Mouse (Mus musculus) gastrocnemius, postnatal 4 days (tissue): ENCODE data around the gene Csad. TPM values are rescaled to one million over a fixed set of nuclear protein-coding genes. Genes with fewer than 3 reads are reported as not detected.
A peak's percentile ranks its signal among the peaks of the same experiment; 100 is the strongest.
"Not testable (repeated sequence)": the region's sequence is repeated elsewhere in the genome, so short reads cannot be mapped to it uniquely, and the experiment has no call there.

Experiments used
- DNase-seq, 2 experiments: peaks; one replicate each; pipeline ENCODE4 v3.0.0; 2021 to 2022; ENCODE audit warnings: low spot score in 2 of 2, mixed read lengths in 2 of 2
- total RNA-seq, 2 experiments: library from RNA; stranded (reverse); gene quantifications; 2 replicates each; pipeline ENCODE4 v1.2.3; 2021

The Csad gene
- total RNA-seq, 2 experiments from 2014 or later: 41.0 to 43.5 TPM

GRCm38 (mm10) chr15:102235371-102236027, 31.0 kb upstream of the Csad start:
- DNase-seq: no peak

- no peak for DNase-seq
These were observed 29.4 kb upstream of the Csad start for GRCm38 (mm10) chr15:102233896-102234295.

DNA sequence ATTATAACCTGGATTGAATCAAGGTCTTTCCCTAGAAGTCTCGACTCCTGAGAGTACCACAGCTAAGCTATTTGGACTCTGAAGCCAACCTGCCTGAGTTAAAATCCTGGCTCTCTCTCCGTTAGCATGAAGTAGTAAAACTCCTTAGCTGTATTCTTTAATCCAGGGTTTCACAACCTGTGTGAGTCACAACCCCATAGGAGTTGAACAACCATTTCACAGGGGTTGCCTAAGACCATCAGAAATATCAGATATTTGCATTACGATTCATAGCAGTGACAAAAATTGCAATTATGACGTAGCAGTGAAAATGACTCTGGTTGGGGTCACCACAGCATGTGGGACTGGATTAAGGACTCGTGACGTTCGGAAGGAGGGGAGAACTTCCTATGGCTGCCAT, 28.2 kb upstream of the Csad start:
- no peak for DNase-seq

DNA sequence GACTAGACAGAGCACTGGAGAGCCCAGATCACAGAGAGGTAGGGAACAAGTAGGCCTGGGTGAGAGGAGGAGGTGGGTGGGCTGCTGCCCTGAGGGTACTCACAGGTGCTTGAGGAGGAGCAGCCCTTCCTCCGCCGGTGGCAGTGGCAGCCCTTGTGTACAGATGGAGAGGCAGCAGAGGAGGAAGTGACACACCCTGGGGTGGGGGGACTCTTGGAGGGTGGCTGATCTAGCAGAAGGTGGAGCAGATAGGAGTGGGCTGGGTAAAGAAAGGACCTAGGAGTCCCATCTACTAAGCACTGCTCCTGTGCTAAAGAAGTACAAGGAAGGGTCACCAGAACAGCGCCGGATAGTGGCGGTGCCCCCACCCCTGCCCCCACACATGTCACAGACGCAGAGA, 27.2 kb upstream of the Csad start, which contains the start of gene Itgb7:
Gene Itgb7, minus strand, starts transcription at position 197 of the 400 bp plus-strand sequence.
- no peak for DNase-seq

DNA sequence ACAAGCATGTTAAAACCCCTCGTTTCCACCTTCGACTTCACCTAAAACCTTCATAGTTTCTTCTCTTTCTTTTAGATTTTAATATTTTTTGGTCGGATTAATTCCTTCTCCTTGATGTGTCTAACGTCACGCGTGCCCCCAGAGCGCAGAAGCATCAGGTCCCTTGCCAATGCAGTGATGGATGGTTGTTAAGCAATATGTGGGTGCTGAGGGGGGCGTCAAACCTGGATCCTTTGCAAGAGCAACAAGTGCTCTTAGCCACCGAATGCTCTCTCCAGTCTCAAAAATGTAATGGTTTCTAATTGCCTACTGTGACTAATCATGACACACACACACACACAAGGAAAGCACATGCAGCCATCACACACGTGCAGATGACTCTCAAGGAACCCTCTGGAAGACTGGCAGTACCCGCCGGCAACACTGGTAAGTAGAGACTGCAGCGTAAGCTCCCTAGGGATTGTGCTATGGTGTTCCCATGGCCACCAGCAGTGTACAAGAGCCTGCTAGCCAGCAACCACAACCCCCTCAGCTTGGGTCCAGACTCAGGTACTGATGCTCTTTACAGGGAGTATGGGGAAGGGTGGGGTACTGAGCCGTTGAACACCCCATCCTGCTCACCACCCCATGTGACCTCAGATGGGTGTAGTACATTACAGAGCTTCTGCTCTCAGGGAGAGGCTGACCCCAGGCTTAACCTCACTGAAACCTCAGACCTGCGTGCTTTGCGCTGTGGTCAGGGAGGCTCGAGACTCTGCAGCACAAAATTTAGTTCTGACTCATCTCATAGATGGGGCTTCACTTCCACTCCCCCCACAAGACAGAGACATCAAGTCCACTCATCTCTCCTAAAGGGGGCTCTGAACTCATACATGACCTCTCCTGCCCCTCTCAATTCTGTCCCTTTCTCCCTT, 26.1 kb upstream of the Csad start:
- DNase-seq: no peak

DNA sequence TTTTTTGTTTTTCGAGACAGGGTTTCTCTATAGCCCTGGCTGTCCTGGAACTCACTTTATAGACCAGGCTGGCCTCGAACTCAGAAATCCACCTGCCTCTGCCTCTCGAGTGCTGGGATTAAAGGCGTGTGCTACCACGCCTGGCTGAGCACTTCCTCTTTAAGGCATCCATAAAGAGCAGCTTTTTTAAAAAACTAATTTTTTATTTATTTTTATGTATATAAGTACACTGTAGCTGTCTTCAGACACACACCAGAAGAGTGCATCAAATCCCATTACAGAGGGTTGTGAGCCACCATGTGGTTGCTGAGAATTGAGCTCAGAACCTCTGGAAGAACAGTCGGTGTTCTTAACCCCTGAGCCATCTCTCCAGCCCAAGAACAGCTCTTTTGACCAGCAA, 21.1 kb upstream of the Csad start:
- not testable (repeated sequence) for DNase-seq

DNA sequence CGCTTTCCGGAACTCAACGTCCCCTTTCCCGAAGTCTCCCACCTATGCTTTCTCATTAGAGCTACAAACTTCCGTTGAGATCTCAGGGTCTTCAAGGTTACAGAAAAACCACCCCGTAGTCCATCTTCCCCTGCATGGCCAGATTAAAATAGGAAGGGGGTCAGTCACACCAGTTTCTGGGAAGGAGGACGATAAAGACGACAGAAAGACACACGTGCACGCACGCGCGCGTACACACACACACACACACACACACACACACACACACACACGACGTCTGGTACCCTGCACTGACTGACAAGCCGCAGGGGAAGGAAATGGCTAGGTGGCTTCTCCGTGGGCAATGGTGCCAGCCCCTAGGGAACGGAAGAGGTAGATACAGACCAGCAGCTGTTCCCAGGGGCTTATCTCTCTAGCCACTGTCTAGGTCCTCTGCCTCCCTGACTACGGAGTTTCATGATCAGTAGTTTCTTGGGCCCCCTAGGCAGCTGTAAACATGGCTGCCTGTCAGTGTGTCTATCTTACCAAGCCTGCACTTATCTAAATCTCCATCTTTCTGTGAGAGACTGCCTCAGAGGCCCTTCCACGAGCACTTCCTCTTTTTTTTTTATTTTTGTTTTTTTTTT, 20.6 kb upstream of the Csad start:
- no peak for DNase-seq

- peak; percentile 80 to 86 for DNase-seq
These were observed 19.9 kb upstream of the Csad start for GRCm38 (mm10) chr15:102224186-102224991.

DNA sequence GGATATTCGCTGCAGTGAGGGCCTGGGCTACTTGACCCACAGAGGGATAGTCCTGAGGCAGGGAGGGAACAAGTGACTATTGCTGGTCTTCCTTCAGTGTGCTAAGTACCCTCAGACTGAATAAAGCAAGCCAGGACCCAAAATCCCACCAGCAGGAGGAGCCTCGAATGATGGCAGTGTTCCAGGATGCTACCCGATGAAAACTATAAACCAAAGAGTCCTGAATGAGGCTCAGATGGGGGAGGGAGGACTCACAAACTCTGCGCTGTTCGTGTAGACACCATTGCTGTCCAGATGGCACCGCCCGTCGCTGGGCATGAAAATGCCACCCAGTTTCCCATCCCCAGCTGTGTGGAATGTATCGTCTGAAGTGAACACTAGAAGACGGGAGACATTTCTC, 17.9 kb upstream of the Csad start:
- no peak for DNase-seq

DNA sequence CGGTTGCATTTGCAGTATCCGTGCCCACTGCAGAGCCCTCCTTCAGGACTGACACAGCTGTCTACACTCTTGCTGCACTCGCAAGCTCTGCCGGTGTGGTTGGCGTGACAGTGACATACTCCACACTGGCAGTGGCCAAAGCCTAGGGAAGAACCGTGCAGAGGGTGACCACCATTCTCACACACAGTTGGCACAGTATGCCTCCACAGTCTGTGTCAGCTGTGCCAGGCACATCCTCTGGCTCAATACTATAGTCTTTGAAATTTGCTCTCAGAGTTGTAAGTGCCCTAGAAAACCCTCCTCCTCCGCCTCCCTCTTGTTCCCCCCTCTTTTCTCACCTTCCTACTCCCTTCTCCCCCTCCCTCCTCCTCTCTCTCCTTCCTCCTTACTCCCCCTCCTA, 12.8 kb upstream of the Csad start:
- DNase-seq: no peak

- no peak for DNase-seq
These were observed 12.1 kb upstream of the Csad start for GRCm38 (mm10) chr15:102216459-102217228.

- DNase-seq: no peak
These were observed 11.1 kb upstream of the Csad start for GRCm38 (mm10) chr15:102215624-102216023.

GRCm38 (mm10) chr15:102214132-102214531, 9.6 kb upstream of the Csad start:
- DNase-seq: no peak

DNA sequence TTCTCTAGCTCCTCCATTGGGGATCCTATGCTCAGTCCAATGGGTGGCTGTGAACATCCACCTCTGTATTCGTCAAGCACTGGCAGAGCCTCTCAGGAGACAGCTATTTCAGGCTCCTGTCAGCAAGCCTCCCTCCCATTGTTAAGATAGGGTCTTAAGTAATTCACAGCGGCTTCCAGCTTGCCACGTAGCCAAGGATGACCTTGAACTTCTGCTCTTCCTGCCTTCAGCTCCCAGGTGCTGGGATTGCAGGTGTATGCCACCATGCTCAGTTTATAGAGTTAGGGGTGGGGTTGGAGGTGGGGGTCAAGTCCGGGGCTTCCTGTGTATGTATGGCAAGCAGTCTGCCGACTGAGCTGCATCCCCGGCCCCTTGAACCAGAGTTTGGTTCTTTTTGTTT, 7.4 kb upstream of the Csad start:
- no peak for DNase-seq

GRCm38 (mm10) chr15:102210816-102211215, 6.3 kb upstream of the Csad start:
- DNase-seq: no peak

DNA sequence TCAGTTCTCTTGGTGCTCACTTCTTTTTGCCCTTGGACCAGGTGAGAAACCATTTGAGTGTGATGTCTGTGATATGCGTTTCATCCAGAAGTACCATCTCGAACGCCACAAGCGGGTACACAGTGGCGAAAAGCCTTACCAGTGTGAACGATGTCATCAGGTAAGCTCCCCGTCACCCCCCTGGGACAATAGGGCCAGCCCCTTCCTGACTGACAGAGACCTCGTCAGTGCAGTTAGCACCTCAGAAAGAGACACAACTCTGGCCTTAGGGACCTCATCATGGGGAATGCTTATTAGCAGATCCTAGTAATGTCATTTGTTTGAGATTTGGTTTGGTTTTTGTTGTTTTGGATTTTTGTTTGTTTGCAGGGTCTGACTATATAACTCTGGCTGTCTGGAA, 4.6 kb upstream of the Csad start:
- no peak for DNase-seq

DNA sequence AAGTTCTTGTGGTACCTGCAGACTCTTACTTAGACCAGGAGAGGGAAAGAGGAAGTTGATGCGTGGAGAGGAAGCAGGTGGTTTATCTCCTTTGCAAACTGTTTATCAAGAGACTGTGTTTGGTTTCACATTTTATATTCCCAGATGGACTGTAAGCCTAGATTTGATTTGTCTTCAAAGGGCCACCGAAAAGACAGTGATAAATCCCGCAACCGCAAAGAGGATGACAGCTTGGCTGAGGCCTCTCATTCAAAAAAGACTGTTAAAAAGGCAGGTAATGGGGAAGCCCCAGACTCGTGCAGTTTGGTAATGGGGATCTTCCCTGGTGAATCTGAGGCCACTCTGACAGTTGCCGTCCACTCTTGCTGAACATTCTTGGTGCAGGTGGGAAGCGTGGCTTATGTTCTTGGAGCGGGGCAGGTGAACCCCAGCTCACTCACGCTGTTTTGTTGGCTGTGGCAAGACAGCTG, 3.6 kb upstream of the Csad start:
- no peak for DNase-seq

- DNase-seq: no peak
These were observed 2.8 kb upstream of the Csad start for GRCm38 (mm10) chr15:102207351-102207750.

GRCm38 (mm10) chr15:102205779-102206178, 1.3 kb upstream of the Csad start:
- no peak for DNase-seq

DNA sequence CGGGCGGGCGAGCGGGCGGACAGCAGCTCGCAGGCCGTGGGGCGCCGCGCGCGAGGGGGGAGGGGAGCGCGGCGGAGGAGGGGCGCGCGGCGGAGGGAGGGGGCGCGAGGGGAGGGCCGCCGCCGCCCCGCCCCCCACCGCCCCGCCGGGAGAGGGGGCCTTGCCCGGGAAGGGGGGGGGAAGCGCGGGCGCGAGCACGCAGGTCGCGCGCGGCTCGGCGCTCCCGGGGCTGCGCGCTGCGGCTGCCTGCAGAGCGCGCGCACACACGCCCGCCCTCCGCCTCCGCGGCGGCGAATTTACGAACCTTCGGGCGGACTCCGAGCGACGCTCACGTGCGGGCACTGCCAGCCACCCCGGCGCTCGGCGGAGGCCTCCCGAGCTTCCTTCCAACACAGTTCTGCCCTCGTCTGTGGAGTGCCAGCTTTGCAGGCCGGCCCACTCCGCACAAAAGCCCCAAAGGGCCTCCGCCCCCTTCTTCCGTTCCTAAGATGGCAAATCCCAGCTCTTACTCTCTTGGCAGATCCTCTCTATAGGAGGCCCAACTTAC, 616 bp downstream of the Csad start:
- peak; percentile 51 to 74 for DNase-seq
